Mouse (Mus musculus): ENCODE results near the gene Eras.
"Not testable (repeated sequence)": the region's sequence is repeated elsewhere in the genome, so short reads cannot be mapped to it uniquely, and the experiment has no call there.

The Eras gene

DNA sequence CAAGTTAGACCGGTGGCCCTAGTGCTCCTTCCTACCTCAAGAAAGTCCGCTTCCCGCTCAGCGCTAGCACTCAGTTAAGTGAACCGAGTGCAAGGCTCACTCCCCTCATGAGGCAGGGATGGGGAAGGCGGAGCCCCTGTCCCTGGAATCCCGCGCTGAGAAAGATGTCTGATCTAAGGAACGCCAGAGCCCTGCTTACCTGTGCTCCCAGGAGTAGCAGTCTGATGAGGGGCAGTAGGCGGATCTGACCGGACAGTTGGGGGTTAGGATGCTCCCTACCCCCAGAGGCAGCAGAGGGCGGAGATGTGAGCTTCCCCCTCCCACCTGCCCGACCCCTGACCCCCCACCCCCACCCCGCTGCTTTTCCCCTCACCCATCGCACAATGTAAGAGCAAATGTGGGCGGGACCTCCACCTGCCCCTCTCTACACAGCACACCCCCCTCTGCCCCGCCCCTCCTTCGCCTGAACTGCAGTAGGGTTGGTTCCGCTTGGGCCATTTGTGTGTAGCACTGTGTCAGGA is at the start of gene Eras:
Eras (minus strand) TSS at position 338 of the 521 bp plus-strand sequence.
- DNase-seq (ENCODE audit: low spot score in 2 of 2): no peak

DNA sequence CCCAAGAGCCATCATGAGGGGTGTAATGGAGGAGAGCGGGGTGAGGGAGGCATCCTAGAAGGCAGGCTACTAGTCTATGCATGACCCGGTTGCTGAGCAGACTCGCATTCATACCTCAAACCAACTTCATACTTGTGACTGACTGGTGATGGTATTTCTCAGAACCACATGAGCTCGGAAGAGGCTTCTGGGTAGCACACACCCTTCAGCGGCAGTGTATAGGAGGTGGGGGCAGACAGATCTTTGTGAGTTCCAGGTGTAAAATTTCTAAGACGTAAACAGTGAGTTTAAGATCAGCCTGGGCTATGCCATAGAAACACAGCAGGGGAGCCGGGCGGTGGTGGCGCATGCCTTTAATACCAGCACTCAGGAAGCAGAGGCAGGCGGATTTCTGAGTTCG is 49.5 kb upstream of the Eras start, which contains the start of gene Gata1:
Gata1 (minus strand) TSS at position 180 of the 400 bp plus-strand sequence.
- DNase-seq (ENCODE audit: low spot score in 2 of 2): no peak

GRCm38 (mm10) chrX:7971292-7971691 is 42.9 kb upstream of the Eras start:
- no peak for DNase-seq (ENCODE audit: low spot score in 2 of 2)

DNA sequence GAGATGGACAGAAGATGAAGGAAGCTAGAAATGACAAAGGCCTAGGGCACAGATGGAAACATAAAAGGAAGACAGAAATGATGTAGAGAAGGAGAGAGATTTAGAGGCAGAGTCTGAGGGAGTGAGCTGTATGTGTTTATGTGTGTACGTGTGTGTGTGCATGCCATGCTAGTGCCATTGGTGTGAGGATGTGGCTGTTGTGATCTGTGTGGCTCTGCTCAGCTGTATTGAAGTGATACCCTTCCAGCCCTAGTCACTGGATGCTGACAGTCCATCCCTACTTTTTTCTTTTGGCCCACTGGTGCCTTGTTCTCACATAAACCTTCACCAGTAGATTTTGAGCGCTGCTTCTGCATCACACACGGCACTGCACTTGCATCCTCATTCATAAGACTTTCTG is 40.5 kb upstream of the Eras start:
- no peak for DNase-seq (ENCODE audit: low spot score in 2 of 2)

DNA sequence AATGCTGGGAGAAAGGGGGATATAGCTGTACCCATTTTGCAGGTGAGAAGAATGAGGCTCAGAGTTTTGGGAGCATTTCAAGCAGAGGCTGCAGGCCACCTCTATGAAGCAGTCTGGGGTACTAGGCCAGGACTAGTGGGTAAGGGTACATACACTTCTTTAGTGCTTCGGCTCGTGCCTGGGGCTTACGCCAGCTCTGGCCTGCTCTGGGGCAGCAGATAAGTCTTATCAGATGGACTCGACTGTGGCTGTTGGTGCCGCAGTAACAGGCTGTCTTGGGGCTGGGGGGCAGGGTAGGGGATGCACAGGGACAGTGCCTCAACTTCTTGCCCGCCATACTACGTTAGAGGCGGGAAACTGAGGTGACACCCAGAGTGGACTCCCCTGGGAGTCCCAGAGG is 39.8 kb upstream of the Eras start:
- DNase-seq (ENCODE audit: low spot score in 2 of 2): no peak

DNA sequence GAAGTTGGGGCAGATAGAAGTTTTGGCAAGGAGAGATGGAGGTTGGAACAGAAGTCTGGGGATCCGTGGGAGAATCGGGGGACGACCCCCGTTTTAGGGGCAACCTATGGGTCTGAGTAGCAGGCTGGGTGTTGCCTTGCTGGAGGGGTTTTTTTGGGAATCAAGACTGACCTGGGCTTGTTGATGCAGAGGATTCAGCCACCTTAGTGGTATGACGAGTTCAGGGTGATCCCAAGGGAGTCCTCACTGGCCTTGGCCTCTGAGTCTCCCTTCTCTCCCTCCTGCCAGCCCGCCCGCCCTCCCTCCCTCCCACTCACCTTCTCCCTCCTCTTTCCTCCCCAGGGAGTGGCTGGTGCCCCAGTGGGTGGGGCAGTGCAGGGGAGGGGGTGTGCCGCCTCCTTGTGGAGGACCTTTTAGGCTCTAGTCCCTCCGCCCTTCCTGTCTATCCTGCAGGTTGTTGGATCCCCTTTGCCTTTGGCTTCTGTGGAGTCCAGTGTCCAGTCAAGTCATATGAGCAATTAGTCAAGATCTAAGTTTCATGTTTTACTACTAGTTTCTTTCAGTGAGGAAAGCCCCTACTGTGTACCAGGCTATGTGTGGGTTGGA is 39.3 kb upstream of the Eras start:
- DNase-seq (ENCODE audit: low spot score in 2 of 2): no peak

GRCm38 (mm10) chrX:7966161-7966560 is 37.8 kb upstream of the Eras start:
- DNase-seq (ENCODE audit: low spot score in 2 of 2): no peak

- no peak for DNase-seq (ENCODE audit: low spot score in 2 of 2)
Measured at GRCm38 (mm10) chrX:7963829-7964626, 35.6 kb upstream of the Eras start.

GRCm38 (mm10) chrX:7958868-7959267 is 30.5 kb upstream of the Eras start:
- no peak for DNase-seq (ENCODE audit: low spot score in 2 of 2)

DNA sequence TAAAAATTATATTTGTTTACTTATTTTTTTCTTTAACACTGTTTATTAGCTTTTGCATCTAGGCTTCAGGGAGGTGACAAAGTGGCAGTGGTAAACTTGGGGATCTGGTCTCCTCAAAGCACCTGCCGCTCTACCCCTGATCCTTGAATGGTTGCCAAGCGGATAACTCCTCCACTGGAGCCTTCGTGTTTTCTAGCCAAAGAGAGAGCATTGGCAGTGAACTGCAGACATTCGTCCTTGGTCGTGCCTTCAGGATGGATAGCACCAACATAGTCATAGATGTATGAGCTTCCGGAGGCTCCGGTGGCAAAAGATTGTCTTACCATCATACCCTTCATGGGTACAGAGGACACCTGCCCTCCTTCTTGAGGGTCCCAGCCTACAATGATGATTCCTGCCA is 21.7 kb upstream of the Eras start:
- no peak for DNase-seq (ENCODE audit: low spot score in 2 of 2)

DNA sequence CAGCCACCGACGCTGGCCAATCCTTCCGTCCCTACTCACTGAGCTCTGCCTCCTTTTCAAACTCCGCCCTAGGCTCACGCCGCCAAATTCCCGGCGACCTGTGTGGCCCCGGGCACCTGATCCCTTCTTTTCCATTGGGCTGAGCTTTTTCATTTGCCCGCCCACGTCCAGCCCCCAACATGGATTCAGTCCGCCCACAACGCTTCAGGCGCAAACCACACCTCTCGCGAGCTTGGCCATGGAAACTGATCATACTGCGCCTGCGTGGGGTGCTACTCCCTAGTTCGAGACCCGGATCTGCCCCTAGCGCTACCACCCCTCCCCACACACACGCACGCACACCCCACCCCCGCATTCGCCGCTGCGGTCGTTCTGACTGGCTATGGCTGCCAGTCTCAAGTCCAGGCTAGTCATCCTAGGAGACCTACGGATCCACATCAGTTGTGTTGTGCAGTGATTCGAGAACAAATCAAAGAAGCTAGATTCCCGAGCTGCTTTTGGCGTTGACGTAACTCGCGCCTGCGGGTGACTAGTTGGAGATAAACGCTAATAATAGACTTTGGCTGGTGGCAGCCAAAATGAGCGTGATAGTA is 19.6 kb upstream of the Eras start:
- peak; percentile 94 to 96 for DNase-seq (ENCODE audit: low spot score in 2 of 2)

DNA sequence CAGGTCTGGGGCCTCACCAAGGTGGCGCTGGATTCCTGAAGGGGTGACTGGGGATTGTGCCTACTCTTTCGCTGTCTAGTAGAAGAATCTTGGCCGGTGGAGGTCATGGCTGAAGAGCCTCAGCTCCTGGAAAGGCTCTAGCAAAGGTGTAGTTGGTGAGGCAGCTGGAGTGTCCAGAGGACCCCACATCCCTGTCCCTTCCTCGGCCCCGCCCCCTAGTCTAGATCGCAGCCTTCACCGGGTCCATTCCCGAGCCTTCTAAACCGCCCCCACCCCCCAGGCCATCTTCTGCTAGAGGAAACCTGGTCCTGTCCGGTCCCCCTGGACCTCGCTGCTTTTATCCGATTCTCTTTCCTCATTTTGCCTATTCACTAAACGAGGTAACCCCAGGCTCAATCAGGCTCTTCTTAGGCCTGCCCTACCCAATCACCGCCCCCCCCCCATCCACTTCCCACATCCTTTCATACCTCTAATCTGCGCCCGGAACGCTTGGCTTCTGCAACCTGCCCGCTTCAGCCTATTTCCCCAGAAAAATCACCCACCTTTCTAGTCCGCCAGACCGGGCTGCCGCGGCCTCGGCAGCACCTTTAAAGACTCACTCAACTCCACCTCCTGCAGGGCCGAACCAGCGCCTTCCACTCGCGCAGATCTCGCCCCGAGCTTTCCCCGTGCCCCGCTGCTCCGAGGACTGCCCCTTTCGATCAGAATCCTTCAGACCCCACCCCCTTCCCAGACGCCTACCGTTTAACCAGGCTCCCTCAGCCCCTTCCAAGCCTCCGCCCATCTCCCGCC is 18.9 kb upstream of the Eras start, which contains the start of gene Hdac6:
Hdac6 (minus strand) TSS at position 782 of the 792 bp plus-strand sequence.
- DNase-seq (ENCODE audit: low spot score in 2 of 2): no peak

DNA sequence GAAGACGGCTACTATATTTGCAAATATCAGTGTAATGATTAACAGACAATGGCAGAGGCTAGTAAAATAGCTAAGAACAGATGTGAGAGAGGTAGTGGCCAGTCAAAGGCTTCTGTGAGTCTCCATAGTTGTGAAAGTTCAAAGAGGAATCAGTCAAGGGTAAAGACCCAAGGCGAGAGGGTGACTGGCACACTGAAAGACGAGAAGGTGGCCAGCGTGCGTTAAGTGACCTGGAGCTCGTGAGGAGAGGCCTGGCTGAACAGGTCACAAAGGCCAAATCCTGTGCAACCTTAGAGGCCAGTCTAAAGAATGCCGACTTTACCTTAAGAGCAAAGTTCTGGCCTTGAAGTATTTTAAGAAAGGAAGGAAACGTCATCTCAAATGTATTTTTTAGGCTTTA is 17.2 kb upstream of the Eras start:
- no peak for DNase-seq (ENCODE audit: low spot score in 2 of 2)

- DNase-seq (ENCODE audit: low spot score in 2 of 2): no peak
Measured at GRCm38 (mm10) chrX:7937667-7938066, 9.3 kb upstream of the Eras start.

GRCm38 (mm10) chrX:7936874-7937273 is 8.5 kb upstream of the Eras start:
- DNase-seq (ENCODE audit: low spot score in 2 of 2): no peak

DNA sequence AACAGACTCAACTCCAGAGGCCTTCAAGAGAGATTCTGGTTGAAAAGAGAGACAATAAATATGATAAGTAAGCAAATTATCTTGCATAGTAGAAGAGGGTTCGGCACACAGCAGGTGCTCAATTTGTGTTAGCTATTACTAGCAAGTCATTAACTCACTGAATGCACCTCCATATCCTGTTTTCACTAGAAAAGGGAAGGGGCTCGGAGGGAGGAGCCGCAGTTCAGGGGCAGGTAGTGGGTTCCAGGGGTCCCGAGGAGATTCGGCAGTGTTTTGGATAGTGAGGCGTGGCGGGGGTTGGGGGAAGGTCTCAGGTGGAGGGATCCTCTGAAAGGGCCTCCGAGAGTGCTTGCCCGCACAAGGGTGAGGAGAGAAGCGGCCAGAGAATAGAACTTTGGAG is 1.3 kb downstream of the Eras start:
- DNase-seq (ENCODE audit: low spot score in 2 of 2): no peak

DNA sequence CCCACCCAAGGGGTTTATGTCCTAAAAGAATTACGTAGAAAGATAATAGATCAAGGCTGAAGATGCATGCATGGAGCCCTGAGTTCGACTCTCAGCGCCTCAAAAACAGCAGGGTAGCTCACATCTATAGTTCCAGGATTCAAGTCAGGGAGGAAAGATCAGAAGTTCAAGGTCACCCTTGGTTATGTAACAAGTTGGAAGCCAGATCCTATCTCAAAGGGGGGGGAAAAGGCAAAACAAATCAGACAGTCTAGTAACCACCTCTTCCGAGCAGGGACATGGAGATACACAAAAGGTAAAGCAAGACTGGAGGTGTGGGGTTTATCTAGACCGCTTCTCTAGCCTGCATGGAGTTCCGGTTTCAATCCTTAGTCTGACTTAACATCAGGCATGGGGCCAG is 2.1 kb downstream of the Eras start:
- no peak for DNase-seq (ENCODE audit: low spot score in 2 of 2)

GRCm38 (mm10) chrX:7922032-7922431 is 6.4 kb downstream of the Eras start:
- DNase-seq (ENCODE audit: low spot score in 2 of 2): no peak

DNA sequence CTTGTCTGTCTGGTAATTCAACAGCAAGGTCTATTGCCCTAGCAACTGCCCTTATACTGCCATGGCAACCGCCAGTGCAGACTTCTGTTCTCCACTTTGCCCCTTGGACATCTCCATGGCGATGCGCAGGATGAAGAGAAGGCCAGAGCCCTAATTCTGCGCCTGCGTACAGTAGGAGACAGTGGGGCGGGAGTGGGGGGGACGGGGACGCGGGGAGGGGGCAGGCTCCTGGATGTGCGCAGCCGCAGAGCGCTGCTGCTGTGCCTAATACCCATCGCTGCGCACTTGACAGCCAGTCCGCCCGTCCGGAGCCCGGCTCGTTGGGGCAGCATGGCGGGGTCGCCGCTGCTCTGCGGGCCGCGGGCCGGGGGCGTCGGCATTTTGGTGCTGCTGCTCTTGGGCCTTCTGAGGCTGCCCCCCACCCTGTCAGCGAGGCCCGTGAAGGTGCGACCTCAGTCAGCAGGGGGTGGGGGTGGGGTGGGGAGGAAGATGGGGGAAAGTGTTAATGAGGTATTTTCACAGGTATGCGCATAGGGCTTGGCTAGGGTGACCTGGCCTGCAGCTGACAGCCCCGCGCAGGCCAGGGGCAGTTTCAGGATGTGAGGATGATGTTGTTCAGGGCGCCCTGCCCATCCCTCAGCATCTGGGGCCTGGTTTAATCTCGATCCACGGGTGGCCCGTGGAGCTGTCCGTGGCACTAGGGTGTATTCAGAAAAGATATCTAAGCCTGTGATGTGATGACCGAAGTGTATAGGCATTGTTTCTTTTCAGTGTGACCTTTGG is 8.6 kb downstream of the Eras start, which contains the start of gene Pcsk1n:
Pcsk1n (plus strand) TSS at position 222 of the 783 bp plus-strand sequence.
- DNase-seq (ENCODE audit: low spot score in 2 of 2): peak in 1 of 2 experiments; percentile 32

DNA sequence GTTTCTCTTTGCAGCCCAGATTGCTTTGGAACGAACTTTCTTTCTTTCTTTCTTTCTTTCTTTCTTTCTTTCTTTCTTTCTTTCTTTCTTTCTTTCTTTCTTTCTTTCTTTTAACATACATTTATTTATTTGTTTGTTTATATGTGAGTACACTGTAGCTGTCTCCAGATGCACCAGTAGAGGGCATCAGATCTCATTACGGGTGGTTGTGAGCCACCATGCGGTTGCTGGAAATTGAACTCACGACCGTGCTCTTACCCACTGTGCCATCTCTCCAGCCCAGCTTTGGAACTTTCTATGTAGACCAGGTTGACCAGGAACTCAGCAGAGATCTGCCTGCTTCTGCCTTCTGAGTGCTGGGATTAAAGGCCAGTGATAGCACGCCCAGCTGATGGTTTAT is 10.4 kb downstream of the Eras start:
- not testable (repeated sequence) for DNase-seq (ENCODE audit: low spot score in 2 of 2)

DNA sequence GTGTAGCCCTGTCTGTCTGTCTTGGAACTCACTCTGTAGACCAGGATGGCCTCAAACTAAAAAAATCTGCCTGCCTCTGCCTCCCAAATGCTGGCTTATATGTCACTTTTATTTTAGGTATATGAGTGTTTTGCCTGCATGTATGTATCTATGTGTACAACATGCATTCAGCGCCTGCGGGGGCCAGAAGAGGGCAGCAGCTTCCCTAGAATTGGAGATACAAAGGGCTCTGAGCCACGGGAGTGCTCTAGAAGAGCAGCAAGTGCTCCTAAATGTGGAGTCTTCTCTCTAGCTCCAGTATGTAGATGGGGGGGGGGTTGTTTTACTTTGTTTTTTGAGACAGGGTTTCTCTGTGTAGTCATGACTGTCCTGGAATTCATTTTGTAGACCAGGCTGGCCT is 12.7 kb downstream of the Eras start:
- DNase-seq (ENCODE audit: low spot score in 2 of 2): peak in 1 of 2 experiments; percentile 35

All from left cerebral cortex, adult 9 months (tissue).